Mouse (Mus musculus) liver, adult (tissue): ENCODE measurements around the gene Gtf2i.

Experiments used
- GATA4 ChIP-seq: IDR thresholded peaks from 2 replicates; pipeline ENCODE4 v1.6.1; 2014; ENCODE audit warnings: mild to moderate bottlenecking, low read length; ENCODE audit not compliant: insufficient replicate concordance

The Gtf2i gene

DNA sequence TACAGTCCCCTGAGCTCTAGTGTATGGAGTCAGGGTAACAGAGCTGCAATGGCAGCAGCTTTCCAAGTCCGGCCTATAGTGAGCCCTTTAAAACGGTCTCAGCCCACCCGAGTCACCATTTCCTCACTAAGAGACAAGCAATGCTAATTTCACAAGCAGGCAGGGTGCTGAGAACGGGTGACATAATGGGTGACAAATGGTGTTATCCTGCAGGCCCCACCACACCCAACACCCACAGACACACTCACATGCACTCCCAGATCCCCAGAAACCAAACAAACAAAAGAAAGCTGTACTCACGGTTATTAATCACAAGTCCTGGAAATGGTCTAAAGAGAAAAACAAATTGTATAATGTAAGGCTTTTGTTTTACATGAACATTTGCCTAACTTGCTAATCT lies 72.7 kb downstream of the Gtf2i start:
- TF ChIP-seq GATA4: no peak

DNA sequence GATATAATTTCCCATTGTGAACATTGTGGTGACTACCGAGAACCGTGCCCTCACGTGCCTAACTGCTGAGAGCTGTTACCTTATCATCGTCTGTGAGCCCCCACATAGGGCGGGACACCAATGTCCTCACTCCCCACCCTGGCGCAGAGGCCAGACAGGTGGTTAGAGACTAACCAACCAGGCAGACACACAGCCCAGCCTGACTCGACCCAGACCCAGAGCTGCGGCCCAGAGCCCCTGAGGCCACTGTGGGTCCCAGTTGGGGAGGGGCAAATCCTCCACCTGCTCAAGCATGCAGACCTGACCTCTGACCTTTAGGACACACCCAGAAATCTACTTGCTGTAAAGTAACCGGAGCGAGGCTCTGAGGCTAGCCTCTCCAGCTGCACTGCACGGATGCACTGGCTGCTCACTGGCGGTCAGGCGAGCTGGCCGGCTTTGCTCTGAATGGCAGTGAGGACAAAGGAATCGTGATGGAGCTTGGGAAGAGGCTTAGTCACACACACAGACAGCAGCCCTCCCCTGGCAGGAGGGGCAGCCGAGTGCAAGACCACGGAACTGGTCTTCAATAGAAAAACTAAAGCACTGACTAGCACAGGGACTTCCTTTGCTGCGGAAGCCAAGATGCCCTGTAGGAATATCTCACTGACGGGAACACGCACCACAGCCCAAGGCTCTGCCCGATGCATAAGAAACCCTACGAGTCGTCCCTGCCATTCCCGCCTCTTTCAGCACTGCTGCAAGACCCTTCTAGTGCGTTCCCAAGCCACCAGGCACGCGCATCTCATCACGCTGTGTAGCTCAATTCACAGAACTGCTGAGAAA lies 76.4 kb downstream of the Gtf2i start:
- TF ChIP-seq GATA4: no peak

DNA sequence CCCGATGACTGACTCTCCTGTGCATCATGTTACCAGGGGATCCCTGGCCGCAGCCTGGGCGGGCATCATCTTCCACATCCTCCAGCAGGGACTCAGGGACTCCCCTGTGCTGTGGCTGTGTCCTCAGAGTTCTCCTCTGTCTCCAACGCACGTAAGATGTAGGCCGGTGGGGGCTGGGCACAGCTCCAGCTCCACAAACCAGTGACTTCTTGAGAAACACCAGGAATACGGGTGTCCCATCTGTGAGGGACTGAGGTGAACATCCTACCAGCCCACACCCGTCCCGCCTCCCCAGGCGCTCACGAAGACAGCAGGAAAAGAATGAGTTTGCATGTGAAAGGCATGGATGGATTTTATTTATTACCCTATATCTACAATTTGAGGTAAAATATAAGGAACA lies 77.1 kb downstream of the Gtf2i start:
- TF ChIP-seq GATA4: no peak

DNA sequence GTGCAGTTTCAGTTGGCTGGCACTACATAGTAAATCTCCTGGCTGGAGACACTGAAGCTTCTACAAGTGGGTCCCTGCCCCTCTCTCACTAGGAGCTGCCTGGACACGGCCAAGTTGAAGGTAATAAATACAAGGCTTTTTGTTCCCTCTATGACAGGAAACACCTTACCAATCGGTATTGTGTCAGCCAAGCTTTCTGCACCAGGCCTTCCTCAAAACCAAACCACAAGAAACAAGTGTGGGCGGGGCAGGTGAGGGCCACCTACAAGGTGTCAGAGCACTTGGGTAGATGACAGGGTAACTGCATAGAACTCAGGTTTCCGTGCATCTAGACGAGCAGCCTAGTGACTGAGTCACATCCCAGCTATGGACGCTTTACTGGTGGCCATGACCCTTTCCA lies 77.8 kb downstream of the Gtf2i start:
- no peak for TF ChIP-seq GATA4

DNA sequence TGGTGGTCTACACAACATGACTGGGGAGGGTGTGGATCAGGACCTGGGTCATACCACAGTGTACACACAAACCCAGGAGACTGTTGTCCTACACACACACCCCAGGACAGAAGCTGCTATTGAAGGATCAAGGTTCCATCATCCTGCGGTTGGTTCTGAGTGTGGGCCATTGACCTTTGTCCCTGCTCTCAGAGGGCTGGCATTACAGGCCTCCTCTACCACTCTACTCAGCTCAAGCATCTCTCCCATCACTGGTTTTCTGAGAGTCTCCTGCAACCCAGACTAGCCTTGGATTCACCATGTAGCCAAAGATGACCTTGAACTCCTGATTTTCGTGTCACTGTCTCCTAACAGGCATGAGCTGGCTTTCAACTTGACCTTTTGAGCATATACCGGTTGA lies 78.3 kb downstream of the Gtf2i start:
- TF ChIP-seq GATA4: no peak

DNA sequence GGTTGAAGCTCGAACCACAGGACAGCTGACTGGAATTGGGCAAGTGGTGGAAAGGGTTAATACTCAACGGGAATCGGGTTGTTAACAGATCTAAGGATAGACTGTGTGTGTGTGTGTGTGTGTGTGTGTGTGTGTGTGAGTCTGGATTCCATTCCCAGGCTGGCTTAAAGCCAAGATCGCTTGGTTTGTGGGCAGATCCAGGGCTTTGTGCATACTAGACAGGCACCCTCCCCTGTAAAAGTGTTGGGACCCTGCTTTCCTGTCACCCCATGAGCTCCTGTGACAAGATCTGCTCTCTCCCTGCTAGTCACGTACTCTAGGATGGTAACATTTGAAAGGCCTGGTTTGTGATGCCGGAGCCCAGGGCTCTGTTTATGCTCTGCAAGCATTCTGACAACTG lies 79.4 kb downstream of the Gtf2i start:
- TF ChIP-seq GATA4: no peak

DNA sequence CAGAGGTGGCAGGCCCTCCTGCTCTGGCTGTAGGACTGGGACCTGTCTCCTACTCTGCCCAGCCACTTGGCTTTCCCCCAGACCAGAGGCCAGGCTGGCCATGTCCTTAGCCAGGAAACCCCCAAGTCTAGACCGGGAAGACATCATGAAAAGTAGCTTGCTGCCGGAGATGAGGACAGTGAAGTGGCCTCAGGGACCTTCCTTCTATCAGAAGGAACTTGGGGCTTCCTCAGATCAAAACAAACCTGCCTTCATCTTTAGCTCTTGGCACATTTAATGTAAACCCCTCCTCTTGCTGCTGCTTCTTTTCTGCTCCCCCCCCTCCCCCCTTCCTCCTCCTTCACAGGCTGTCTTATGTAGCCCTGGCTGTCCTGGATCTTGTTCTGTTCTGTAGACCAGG lies 80.4 kb downstream of the Gtf2i start:
- TF ChIP-seq GATA4: no peak

DNA sequence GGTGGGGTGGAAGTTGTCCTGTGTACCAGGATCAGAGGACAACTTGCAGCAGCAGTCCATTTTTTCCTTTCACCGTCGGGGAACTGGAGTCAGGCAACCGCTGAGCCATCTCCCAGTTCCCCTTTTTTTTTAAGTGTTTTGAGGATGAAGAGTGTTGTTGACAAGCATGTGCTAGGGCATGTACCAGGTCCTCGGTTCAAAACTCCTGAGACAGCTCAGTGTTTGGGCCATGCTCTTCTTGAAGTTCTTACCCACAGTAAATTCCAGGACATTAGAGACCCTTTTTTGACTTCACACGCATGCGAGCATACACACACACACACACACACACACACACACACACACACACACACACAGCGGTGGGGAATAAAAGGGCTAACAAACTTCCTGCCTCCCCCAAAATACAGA lies 81.3 kb downstream of the Gtf2i start:
- TF ChIP-seq GATA4: no peak

DNA sequence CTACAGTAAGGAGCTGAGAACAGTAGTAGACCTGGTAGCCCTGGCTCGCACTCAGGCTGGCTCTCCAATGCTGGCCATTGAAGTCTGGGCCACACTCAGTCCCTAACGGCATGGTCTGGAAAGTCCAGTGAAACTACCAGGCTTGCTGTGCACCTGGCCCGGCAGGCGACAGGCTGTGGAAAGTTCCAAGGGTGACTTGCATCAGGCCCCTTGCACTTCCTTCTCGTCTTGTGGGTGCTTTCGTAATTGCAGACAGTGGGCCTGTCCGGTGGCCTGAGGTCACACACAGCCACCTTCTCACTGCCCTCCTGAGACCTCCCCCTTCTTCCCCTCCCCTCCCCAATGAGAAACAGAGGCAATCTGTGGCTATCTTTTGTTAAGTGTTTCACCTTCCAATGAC lies 82.0 kb downstream of the Gtf2i start:
- TF ChIP-seq GATA4: no peak

DNA sequence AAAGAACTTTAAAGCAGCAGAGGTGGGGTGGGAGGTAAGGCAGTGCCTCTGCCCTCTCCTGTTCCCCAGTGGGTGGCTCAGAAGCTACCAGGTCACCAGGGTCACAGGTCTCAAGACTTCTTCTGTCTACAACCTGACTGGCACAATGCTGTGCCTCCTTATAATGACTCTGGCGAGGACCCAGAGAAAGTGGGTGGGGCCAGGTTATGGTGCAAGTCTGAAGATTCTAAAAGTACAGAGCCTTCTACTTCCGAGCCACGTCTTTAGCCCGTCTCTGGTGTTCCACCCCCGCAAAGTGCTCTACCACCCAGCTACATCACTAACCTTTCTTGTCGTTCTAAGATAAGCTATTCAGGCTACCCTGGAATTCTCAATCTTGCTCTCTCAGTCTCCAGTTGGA lies 82.4 kb downstream of the Gtf2i start:
- no peak for TF ChIP-seq GATA4

DNA sequence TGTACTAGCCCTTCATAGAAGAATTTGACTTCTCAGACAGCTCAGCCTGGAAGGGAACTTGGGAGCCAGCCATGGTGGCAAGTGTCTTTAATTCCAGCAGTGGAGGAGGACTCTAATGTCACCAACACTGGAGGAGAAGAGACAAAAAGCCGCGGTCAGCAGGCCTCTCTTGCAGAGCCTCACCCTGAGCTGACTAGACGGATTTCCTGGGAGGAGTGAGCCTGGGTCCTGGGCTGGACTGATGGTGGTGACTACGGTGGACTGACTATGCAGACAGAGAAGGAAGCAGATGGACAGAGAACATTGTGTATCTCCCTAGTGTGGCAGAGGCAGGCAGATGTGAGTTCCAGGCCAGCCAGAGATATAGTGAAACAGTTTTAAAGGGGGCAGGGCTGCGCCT lies 83.2 kb downstream of the Gtf2i start:
- no peak for TF ChIP-seq GATA4

DNA sequence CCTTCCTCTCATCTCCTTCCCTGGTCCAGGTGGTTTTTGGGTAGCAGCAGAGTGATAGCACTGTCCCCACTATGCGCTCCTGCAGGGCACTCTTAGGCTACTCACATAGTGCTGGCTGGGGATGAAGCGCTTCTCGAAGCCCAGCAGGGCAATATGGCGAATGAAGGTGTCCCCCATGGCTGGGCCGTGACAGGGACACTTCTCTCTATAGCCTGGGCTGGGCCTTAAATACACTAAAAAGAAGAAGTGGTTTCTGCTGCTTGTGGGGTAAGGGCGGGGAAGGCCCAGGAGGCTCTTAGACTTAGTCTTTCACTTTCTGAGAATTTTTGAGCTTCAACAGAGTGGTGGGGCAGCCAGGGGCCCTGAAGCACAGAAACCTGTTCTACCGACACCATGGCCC lies 85.2 kb downstream of the Gtf2i start, which contains the start of gene Ncf1:
Ncf1 (minus strand) TSS at position 235 of the 400 bp plus-strand sequence.
- TF ChIP-seq GATA4: no peak

DNA sequence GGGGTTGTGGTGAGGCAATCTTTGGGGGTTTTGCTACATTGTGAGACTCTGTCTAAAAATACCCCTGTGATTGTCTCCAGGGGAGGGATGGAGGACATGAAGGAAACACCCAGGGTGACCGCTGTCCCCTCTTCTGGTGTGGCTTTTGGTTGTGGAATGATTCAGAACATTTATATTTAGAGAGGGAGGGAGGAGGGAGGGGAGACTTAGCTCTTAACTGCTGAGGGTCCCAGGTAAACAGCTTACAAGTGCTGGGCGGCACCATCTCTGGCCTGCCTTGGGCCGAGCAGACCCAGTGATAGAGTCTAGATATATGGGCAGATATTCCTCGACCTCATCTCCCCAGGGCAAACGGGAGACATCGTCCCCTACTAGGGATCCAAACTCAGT lies 86.3 kb downstream of the Gtf2i start:
- no peak for TF ChIP-seq GATA4

DNA sequence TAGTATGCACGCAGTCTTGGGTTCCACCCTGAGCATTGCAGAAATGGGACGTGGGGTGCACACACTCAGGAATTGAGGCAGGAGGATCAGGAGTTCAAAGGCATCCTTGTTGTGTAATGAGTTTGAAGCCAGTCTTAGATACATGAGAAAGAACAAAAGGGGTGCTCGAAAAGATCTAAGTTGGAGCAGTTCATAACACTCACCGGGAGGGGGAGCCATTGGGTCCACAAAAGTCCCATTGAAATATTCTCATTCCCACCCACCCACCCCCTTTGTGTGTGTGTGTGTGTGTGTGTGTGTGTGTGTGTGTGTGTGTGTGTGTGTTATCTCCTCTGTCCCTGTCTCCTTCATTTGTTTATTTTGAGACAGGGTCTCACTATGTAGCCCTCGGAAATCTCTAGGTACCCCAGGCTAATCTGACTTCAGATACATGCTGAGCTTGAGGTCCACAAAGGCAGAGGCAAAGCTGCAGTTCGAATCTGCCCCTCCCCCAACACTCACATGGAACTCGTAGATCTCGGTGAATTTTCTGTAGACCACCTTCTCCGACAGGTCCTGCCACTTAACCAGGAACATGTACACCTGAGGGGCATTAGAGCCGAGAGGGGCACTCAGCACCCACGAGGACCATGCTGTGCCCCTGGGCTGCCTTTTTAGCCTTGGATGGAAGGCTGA lies 86.8 kb downstream of the Gtf2i start:
- TF ChIP-seq GATA4: no peak

DNA sequence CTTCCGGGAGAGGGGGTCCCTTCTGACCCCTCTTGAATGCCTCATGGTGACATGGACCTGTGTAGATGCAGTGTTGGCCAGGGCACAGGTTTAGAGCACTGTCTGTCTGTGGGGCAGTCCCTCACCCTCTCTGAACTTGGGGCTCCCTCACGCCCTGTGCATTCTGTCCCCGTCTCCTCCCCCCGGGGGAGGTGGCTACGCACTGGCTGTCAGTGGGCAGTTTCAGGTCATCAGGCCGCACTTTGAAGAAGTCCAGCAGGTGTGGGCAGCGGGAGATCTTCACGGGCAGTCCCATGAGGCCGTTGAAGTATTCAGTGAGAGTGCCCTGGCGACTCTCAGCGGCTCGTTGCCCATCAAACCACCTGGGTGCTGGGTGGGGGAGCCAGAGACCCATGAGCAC lies 87.6 kb downstream of the Gtf2i start:
- TF ChIP-seq GATA4: no peak

DNA sequence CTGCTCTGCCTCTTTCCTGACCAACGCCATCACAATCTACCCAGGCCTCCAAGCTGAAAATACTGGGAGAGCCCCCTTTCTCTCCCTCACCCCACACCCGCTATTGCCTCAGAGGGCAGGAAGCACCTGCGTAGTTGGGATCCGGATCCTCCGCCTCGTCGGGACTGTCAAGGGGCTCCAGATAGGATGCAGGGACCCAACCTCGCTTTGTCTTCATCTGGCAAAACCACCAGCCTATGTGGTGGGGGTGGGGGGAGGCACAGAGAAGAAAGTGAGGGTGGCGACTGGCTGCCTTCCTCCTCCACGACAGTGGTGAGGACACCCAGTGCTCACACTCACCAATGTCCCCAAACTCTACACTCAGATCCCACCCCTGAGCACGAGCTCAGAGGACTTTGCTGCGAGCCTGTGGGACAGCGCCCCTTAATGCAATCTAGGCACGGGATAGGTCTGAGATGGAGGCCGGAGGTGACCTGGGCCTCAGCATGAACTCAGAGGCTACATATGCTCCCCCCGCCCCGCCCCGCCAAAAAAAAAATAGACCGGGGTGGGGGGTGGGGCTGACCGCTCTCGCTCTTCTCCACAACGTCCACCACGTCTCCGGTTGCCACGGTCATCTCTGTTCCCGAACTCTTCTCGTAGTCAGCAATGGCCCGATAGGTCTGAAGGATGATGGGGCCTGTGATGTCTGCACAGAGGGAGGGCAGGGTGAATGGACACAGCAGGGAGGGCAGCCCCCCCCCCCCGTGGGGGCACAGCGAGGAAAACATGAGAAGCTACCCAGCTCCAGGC lies 89.3 kb downstream of the Gtf2i start:
- no peak for TF ChIP-seq GATA4
